Mouse (Mus musculus) embryonic facial prominence, embryonic 15.5 days (tissue): Measurements from ENCODE around the gene Sik3. TPM values are rescaled to one million over a fixed set of nuclear protein-coding genes. Genes with fewer than 3 reads are reported as not detected.

Experiments
- ATAC-seq: fragments of 200-750 bp; cut with Nextera tagmentation; 2 replicates; pipeline ENCODE4 v1.8.0; 2017; ENCODE audit warnings: low read depth, moderate TSS enrichment; ENCODE audit not compliant: insufficient number of reproducible peaks, low FRiP score, low TSS enrichment
- H3K27ac ChIP-seq: fragments of 300-500 bp; sonication (generic); replicated peaks from 2 replicates; pipeline ENCODE4 v1.5.1; 2015; ENCODE audit warnings: mild to moderate bottlenecking, inconsistent platforms
- H3K27me3 ChIP-seq: fragments of 300-500 bp; sonication (generic); 2 replicates; pipeline ENCODE4 v1.6.1; 2015; ENCODE audit warnings: inconsistent platforms
- H3K36me3 ChIP-seq: fragments of 300-500 bp; sonication (generic); 2 replicates; pipeline ENCODE4 v1.6.1; 2015; ENCODE audit warnings: mild to moderate bottlenecking, inconsistent platforms
- H3K4me1 ChIP-seq: fragments of 300-500 bp; sonication (generic); 2 replicates; pipeline ENCODE4 v1.6.1; 2015; ENCODE audit warnings: inconsistent platforms
- H3K4me2 ChIP-seq: fragments of 300-500 bp; sonication (generic); replicated peaks from 2 replicates; pipeline ENCODE4 v1.6.1; 2015; ENCODE audit warnings: mild to moderate bottlenecking, inconsistent platforms
- H3K4me3 ChIP-seq: fragments of 300-500 bp; sonication (generic); replicated peaks from 2 replicates; pipeline ENCODE4 v1.5.1; 2015; ENCODE audit warnings: mild to moderate bottlenecking, inconsistent platforms
- H3K9ac ChIP-seq: fragments of 300-500 bp; sonication (generic); 2 replicates; pipeline ENCODE4 v1.6.1; 2015; ENCODE audit warnings: inconsistent platforms
- H3K9me3 ChIP-seq: fragments of 300-500 bp; sonication (generic); replicated peaks from 2 replicates; pipeline ENCODE4 v1.6.1; 2016; ENCODE audit warnings: inconsistent platforms
- WGBS: fragments of 180-500 bp; shearing (Covaris S2); methylation state at CpG from one replicate; pipeline ENCODE4 v1.1.7; 2015; 5-methylcytosine and 5-hydroxymethylcytosine counted together
- polyA plus RNA-seq: library from polyadenylated mRNA; unstranded; fragments of >200 nt; fragmentation: Nextera tagmentation; extraction: Ambion mirVana; gene quantifications from 2 replicates; pipeline ENCODE4 v1.2.1, GENCODE M21; 2015

The Sik3 gene
- polyA plus RNA-seq, 1 experiment from 2014 or later, result 15.1 TPM

DNA sequence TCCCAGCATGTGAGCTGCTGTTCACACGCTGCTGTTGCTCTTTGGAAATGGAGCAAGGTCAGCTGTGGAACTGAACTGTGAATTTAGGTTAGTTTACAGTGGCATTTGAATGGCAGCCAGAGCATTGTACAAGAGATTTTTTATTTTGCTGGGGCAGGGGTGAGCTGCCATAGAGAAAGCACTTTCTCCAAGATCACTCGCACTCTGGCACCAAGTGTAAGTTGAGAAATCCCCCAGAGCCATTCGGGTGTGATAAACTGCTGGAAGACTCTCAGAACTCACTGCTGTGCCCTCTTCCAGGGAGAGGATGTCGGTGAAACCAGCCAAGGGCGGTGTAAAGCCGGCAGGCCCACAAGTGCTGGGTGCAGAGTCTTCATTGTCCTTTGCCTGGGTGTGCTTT is 126.2 kb downstream of the Sik3 start:
- no peaks in the 10 kb centered on the region for H3K36me3 ChIP-seq
- H3K9me3 ChIP-seq, result no peaks in the 10 kb centered on the region
- 78% methylated on average over 6 of the region's 6 CpGs for WGBS
- no peak overlapping the region for H3K4me3 ChIP-seq
- no peaks in the 10 kb centered on the region for H3K27me3 ChIP-seq
- no peak for ATAC-seq
- H3K27ac ChIP-seq, result no peak overlapping the region
- H3K4me2 ChIP-seq, result no peak overlapping the region
- H3K4me1 ChIP-seq, result no peaks in the 10 kb centered on the region
- no peak overlapping the region for H3K9ac ChIP-seq

DNA sequence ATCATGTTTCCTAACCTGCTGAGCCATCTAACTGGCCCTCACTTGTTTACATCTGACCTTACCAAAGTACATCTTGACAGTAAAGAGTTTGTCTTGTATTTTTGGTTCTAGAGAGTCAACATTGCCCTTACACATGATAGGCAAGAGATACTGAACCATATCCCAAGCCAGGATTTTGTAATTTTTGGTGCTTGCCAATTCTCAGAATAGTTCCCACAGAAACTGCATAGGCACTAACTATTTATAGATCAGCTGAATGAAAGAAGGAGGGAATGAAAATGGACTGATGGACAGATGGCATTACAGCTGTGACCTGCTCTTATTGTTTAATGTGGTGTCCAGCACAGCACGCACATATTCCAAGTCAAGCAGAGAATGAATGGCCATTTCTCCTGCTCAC is 128.2 kb downstream of the Sik3 start:
- ATAC-seq, result no peak
- no peak overlapping the region for H3K4me3 ChIP-seq
- H3K9me3 ChIP-seq, result no peaks in the 10 kb centered on the region
- 88% methylated on average over 1 of the region's 1 CpGs for WGBS
- H3K4me2 ChIP-seq, result no peak overlapping the region
- H3K27ac ChIP-seq, result no peak overlapping the region
- no peak overlapping the region for H3K9ac ChIP-seq
- H3K27me3 ChIP-seq, result no peaks in the 10 kb centered on the region
- H3K4me1 ChIP-seq, result no peaks in the 10 kb centered on the region
- H3K36me3 ChIP-seq, result no peaks in the 10 kb centered on the region

DNA sequence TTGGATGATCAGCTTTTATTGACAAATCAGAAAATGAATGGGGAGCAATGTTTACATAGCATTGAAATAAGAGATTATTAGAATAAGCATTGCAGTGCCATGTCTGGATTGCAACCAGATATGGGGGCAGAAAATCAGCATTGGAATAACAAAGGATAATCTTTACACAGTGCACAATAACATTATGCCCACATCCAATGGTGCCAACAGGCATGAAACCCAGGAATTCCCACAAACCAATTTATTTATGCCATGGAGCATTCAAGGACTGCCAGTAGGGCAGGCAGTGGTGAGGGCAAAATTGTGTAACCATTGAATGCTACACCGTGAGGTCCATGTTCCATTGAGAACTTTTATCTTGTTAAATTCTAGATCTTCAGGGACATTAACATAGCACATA is 129.4 kb downstream of the Sik3 start:
- H3K27me3 ChIP-seq, result no peaks in the 10 kb centered on the region
- no peak overlapping the region for H3K27ac ChIP-seq
- 0 out of 2 replicates have a peak, but pooled peaks cover 5% of the 10 kb centered on the region for H3K4me1 ChIP-seq
- H3K4me3 ChIP-seq, result no peak overlapping the region
- 76% methylated on average over 1 of the region's 1 CpGs for WGBS
- no peak for ATAC-seq
- H3K36me3 ChIP-seq, result no peaks in the 10 kb centered on the region
- no peak overlapping the region for H3K4me2 ChIP-seq
- H3K9me3 ChIP-seq, result no peaks in the 10 kb centered on the region
- H3K9ac ChIP-seq, result no peak overlapping the region

DNA sequence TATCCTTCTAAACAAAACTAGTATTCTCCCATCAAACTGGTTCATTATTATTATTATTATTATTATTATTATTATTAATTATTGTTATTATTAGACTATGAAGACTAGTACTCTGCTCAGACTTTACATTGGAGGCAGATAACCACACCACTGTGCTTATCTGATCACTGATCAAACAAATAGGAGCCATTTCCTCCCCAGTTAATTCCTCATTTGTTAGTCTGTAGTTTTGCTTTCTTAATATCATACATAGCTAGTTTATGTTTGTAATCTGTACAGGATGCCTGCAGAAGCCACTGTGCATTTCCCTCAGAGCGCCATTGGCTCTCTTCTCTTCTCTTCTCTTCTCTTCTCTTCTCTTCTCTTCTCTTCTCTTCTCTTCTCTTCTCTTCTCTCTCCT is 129.9 kb downstream of the Sik3 start:
- WGBS, result 97% methylated on average over 1 of the region's 1 CpGs
- no peak overlapping the region for H3K27ac ChIP-seq
- H3K27me3 ChIP-seq, result no peaks in the 10 kb centered on the region
- H3K4me2 ChIP-seq, result no peak overlapping the region
- ATAC-seq, result no peak
- H3K9me3 ChIP-seq, result no peaks in the 10 kb centered on the region
- no peak overlapping the region for H3K4me3 ChIP-seq
- 0 out of 2 replicates have a peak, but pooled peaks cover 5% of the 10 kb centered on the region for H3K4me1 ChIP-seq
- no peaks in the 10 kb centered on the region for H3K36me3 ChIP-seq
- no peak overlapping the region for H3K9ac ChIP-seq

DNA sequence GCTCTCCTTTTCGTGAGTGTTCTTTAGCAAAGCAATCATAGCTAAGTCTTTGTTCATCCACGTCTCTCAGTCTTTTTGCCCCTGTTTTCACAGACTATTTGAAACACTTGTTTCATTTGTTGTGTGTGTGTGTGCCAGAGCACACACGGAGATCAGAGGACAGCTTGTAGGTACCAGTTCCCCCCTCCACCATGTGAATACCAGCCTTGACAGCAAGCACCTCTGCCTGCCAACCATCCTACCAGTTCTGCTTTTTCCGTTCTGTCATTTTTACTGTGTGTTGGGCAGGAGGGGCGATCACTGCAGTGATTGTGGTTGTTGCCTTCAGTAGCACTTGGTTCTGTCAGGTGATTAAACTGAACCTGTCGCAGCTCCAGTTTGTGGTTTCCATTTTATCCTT is 132.4 kb downstream of the Sik3 start:
- Histone ChIP-seq H3K4me2 (no peak overlapping the region), H3K9ac (no peak overlapping the region), H3K4me3 (no peak overlapping the region), H3K27ac (no peak overlapping the region), H3K9me3 (no peaks in the 10 kb centered on the region), H3K4me1 (0 out of 2 replicates have a peak, but pooled peaks cover 5% of the 10 kb centered on the region), H3K36me3 (no peaks in the 10 kb centered on the region), H3K27me3 (no peaks in the 10 kb centered on the region)
- WGBS, result 77% methylated on average over 6 of the region's 6 CpGs
- ATAC-seq, result no peak

DNA sequence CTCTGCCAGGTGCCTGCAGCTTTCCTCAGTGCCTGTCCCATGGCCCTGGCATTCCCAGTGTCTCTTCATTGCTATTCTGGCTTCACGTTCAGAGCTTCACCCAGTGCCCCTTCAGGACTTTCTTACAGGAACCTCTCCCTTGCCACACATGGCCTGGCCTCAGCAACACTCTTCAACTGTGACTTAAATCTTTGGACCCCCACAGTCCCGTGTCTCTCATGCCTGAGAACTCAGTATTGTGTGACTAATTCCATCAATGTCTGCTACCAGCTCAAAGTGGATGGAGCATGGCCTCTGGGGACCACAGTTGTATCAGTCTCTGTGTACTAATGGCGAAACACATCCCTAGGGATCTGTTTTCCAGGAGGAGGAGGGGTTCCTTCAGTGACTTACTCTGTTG is 133.8 kb downstream of the Sik3 start:
- Histone ChIP-seq H3K9me3 (no peaks in the 10 kb centered on the region), H3K27ac (no peak overlapping the region), H3K9ac (no peak overlapping the region), H3K4me2 (no peak overlapping the region), H3K36me3 (no peaks in the 10 kb centered on the region), H3K4me1 (peaks cover 18% of the 10 kb centered on the region), H3K27me3 (no peaks in the 10 kb centered on the region), H3K4me3 (no peak overlapping the region)
- ATAC-seq, result no peak
- WGBS, result 46% methylated on average over 3 of the region's 3 CpGs

DNA sequence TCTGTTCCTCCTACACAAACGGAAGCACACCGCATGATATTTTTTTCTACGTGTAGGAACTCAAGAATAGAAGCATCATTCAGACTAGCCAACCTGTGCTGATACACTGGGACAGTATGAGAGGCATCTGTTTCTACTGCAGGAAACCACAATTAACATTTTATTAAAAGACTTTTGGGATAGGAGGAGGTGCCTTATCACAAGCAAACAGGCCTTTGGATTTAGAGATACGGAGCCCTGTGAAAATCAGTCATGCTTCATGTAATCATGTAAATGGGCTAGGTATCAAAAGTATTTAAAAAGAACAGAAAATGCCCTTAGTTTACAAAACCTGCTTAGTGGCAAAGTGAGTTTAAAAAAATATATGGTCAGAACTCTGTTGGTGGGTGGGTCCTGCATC is 136.1 kb downstream of the Sik3 start:
- Histone ChIP-seq H3K36me3 (no peaks in the 10 kb centered on the region), H3K9ac (no peak overlapping the region), H3K27ac (no peak overlapping the region), H3K4me1 (peaks cover 27% of the 10 kb centered on the region), H3K27me3 (no peaks in the 10 kb centered on the region), H3K4me3 (no peak overlapping the region), H3K9me3 (no peaks in the 10 kb centered on the region), H3K4me2 (no peak overlapping the region)
- ATAC-seq, result no peak
- 91% methylated on average over 4 of the region's 4 CpGs for WGBS

DNA sequence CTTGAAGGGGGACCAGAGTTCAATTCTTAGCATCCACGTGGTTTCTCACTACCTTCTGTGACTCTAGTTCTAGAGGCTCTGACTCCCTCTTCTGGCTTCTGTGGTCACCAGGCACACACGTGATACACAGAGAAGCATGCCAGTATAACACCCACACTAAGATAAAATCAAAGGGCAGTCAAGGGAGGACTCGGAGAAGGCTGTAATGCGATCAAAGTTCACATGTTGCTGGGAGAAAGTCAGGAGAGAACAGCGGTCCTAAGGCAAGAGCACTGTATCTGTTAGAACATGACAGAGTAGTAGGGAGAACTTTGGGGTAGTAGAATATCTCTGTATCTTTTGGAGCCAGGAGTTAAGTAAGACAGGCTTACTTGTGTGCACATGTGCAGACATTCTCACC is 136.8 kb downstream of the Sik3 start:
- 77% methylated on average over 5 of the region's 5 CpGs for WGBS

DNA sequence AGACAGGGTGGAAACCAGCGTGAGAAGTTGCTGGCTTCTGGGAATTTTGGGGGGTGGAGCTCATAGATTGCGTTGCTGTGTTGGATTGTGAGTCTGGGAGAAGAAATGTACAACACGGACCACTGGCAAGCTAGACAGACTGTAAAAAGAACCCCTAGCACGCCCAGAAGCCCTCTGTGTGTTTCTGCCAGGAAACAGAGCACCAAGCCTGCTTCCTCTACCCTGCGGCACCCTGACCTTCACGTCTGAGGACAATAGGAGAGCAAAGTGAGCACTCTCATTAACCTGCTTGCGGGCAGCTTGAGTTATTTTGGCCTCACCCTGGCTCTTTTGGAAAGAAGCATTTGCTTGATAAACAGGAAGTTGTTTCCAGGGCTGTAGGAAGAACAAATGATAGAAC is 137.5 kb downstream of the Sik3 start:
- no peak overlapping the region for H3K4me3 ChIP-seq
- no peaks in the 10 kb centered on the region for H3K36me3 ChIP-seq
- H3K27ac ChIP-seq, result 0 out of 2 replicates have a peak overlapping the region, but pooled peaks have one; percentile 63
- ATAC-seq, result no peak
- 52% methylated on average over 7 of the region's 7 CpGs for WGBS
- no peak overlapping the region for H3K4me2 ChIP-seq
- H3K27me3 ChIP-seq, result no peaks in the 10 kb centered on the region
- H3K9ac ChIP-seq, result no peak overlapping the region
- H3K4me1 ChIP-seq, result peaks cover 34% of the 10 kb centered on the region
- no peaks in the 10 kb centered on the region for H3K9me3 ChIP-seq

More for the DNA sequence above, 136.8 kb downstream of the Sik3 start:
- no peaks in the 10 kb centered on the region for H3K36me3 ChIP-seq
- no peak overlapping the region for H3K9ac ChIP-seq
- no peaks in the 10 kb centered on the region for H3K27me3 ChIP-seq
- H3K4me3 ChIP-seq, result no peak overlapping the region
- H3K27ac ChIP-seq, result no peak overlapping the region
- no peaks in the 10 kb centered on the region for H3K9me3 ChIP-seq
- ATAC-seq, result no peak
- H3K4me1 ChIP-seq, result peaks cover 27% of the 10 kb centered on the region
- no peak overlapping the region for H3K4me2 ChIP-seq

DNA sequence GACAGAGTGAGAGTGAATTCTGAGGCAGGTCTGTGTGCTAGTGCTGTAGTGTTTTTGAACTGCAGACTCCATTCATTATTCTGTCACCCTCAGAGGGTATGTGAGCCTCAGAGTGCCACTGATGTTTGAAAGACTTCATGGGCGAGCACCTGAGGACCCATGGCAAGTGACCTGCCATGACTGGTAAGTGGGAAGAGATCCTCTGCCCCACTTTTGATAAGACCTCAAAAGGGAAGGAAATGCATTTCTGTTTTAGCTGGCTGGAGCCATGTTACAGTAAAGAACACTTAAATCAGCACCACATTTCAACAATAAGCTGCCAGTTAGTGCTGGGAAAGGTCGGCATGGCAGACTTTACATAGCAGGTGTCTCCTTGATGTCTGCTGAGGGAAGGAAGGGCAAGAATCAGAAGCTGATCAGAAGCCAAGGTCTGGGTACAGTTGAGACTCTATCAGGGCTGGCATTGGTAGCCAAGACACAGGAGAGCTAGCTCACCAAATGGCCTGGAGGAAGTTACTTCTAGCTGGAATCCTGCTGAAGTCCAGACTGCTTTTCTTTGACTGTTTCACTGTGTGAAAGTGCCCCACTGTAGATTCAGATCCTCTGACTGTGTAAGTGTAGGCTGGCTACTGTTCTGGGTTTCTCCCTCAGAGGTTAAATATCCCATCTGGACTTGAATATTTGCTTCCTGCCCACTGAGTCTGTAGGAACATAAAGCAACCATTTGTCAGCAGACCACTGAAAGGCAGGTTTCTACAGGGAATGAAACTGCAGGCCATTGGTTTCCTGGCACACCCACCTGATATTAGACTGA is 138.5 kb downstream of the Sik3 start:
- H3K9me3 ChIP-seq, result no peaks in the 10 kb centered on the region
- no peaks in the 10 kb centered on the region for H3K36me3 ChIP-seq
- no peaks in the 10 kb centered on the region for H3K27me3 ChIP-seq
- peaks cover 34% of the 10 kb centered on the region for H3K4me1 ChIP-seq
- ATAC-seq, result no peak
- no peak overlapping the region for H3K4me2 ChIP-seq
- WGBS, result 58% methylated on average over 2 of the region's 2 CpGs
- H3K27ac ChIP-seq, result peak overlapping the region; percentile 63
- no peak overlapping the region for H3K4me3 ChIP-seq
- no peak overlapping the region for H3K9ac ChIP-seq

DNA sequence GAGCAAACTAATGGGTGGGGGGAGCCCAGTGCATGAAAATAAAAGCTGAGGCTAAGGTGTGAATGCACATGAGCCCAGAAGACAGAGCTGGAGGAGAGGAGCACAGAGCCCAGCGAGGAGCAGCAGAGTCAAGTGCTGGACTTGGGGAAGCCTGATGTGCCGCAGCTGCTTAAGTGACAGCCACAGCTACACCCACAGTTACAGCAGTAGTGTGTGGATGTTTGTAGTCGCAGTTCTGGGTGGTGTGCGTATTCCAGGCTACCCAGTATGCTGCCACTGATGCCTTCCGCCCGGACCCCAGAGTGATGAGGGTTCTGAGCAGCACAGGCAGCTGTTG is 139.1 kb downstream of the Sik3 start:
- no peak for ATAC-seq
- H3K4me2 ChIP-seq, result no peak overlapping the region
- H3K9me3 ChIP-seq, result no peaks in the 10 kb centered on the region
- H3K4me1 ChIP-seq, result peaks cover 30% of the 10 kb centered on the region
- H3K27me3 ChIP-seq, result no peaks in the 10 kb centered on the region
- H3K36me3 ChIP-seq, result no peaks in the 10 kb centered on the region
- H3K9ac ChIP-seq, result no peak overlapping the region
- 69% methylated on average over 6 of the region's 6 CpGs for WGBS
- H3K27ac ChIP-seq, result peak overlapping the region; percentile 63
- H3K4me3 ChIP-seq, result no peak overlapping the region
